Mouse (Mus musculus) heart, postnatal 0 days (tissue): ENCODE data around the gene Foxe1. TPM values are rescaled to one million over a fixed set of nuclear protein-coding genes. Genes with fewer than 3 reads are reported as not detected.

Experiments
- ATAC-seq: fragments of 200-750 bp; cut with Nextera tagmentation; 2 replicates; pipeline ENCODE4 v1.8.0; 2017; ENCODE audit warnings: low read depth, moderate number of reproducible peaks, moderate library complexity; ENCODE audit not compliant: insufficient read depth
- DNase-seq: peaks from one replicate; pipeline ENCODE4 v3.0.0-alpha.2; 2016; ENCODE audit warnings: low spot score
- H3K27ac ChIP-seq: fragments of 300-500 bp; sonication (generic); 2 replicates; pipeline ENCODE4 v1.5.1; 2014; ENCODE audit warnings: low read depth, mild to moderate bottlenecking
- H3K27me3 ChIP-seq: fragments of 300-500 bp; sonication (generic); 2 replicates; pipeline ENCODE4 v1.6.1; 2014; ENCODE audit warnings: low read length, mixed read lengths; ENCODE audit not compliant: control insufficient read depth, insufficient read depth
- H3K36me3 ChIP-seq: fragments of 300-500 bp; sonication (generic); replicated peaks from 2 replicates; pipeline ENCODE4 v1.6.1; 2014; ENCODE audit warnings: low read length, mixed read lengths; ENCODE audit not compliant: control insufficient read depth, insufficient read depth
- H3K4me1 ChIP-seq: fragments of 300-500 bp; sonication (generic); 2 replicates; pipeline ENCODE4 v1.6.1; 2014; ENCODE audit warnings: antibody characterized with exemption; ENCODE audit not compliant: control insufficient read depth, insufficient read depth
- H3K4me2 ChIP-seq: fragments of 300-500 bp; sonication (generic); 2 replicates; pipeline ENCODE4 v1.6.1; 2014; ENCODE audit warnings: low read depth, mild to moderate bottlenecking, low read length, moderate library complexity
- H3K4me3 ChIP-seq: fragments of 300-500 bp; sonication (generic); 2 replicates; pipeline ENCODE4 v1.5.1; 2014; ENCODE audit warnings: low read depth, low read length
- H3K9ac ChIP-seq: fragments of 300-500 bp; sonication (generic); replicated peaks from 2 replicates; pipeline ENCODE4 v1.6.1; 2014; ENCODE audit warnings: low read depth, low read length, mixed read lengths
- H3K9me3 ChIP-seq: fragments of 300-500 bp; sonication (generic); replicated peaks from 2 replicates; pipeline ENCODE4 v1.6.1; 2016; ENCODE audit warnings: low read length; ENCODE audit not compliant: control insufficient read depth
- CTCF ChIP-seq: IDR thresholded peaks from 2 replicates; pipeline ENCODE4 v1.5.1; 2016; ENCODE audit warnings: antibody characterized with exemption, control low read depth, low read depth
- EP300 ChIP-seq: IDR thresholded peaks from 2 replicates; pipeline ENCODE4 v1.6.1; 2016; ENCODE audit warnings: antibody characterized with exemption, low read depth
- WGBS: fragments of 180-500 bp; shearing (Covaris S2); extraction: QIAGEN DNeasy Blood & Tissue Kit; methylation state at CpG from one replicate; pipeline ENCODE4 v1.1.7; 2014; 5-methylcytosine and 5-hydroxymethylcytosine counted together
- polyA plus RNA-seq: library from polyadenylated mRNA; unstranded; fragments of >200 nt; fragmentation: Nextera tagmentation; extraction: Ambion mirVana; gene quantifications from 2 replicates; pipeline ENCODE4 v1.2.1, GENCODE M21; 2015
- total RNA-seq: library from RNA; depleted of rRNA; stranded (reverse); fragments of >200 nt; gene quantifications from 2 replicates; pipeline ENCODE4 v1.2.3, GENCODE M21; 2014; ENCODE audit warnings: low replicate concordance

Gene Foxe1
- total and polyA plus RNA-seq, 2 experiments from 2014 or later, result 0.05 to 1.1 TPM

- DNase-seq (no peak), ATAC-seq (no peak)
- Histone ChIP-seq H3K27ac (no peak overlapping the region), H3K4me2 (no peak overlapping the region), H3K9ac (no peak overlapping the region), H3K4me1 (peaks cover 7% of the 10 kb centered on the region; the same call in 1 of the 2 replicates), H3K4me3 (no peak overlapping the region), H3K36me3 (no peaks in the 10 kb centered on the region), H3K27me3 (peaks cover 56% of the 10 kb centered on the region), H3K9me3 (no peaks in the 10 kb centered on the region)
- WGBS, result 4% methylated on average over 3 of the region's 3 CpGs
- TF ChIP-seq EP300 (no peak), CTCF (no peak)
Measured at GRCm38 (mm10) chr4:46337990-46338389, 5.4 kb upstream of the Foxe1 start.

DNA sequence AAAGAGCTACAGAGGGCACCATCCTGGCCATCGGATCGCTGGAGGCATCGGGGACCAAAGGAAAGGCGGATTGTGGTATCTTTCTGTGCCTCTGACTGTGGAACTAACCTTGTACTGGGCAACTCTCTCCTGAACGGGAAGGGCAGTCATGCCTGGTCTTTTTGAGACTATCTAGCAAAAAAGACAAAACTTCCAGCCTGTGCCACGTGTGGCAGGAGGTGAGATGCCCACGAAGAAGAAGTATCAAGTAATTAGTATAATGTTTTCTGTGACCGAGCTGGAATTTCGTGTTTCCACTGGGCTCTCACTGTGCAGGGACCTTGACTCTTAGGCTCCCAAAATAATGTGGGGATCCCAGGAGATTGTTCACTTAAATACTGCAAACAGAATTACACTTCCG is 4.4 kb upstream of the Foxe1 start:
- ATAC-seq, result no peak
- peaks cover 7% of the 10 kb centered on the region; the same call in 1 of the 2 replicates for H3K4me1 ChIP-seq
- no peak for DNase-seq
- H3K27me3 ChIP-seq, result peaks cover 66% of the 10 kb centered on the region
- WGBS, result 26% methylated on average over 10 of the region's 10 CpGs
- TF ChIP-seq CTCF (no peak), EP300 (no peak)
- no peak overlapping the region for H3K27ac ChIP-seq
- H3K9me3 ChIP-seq, result no peaks in the 10 kb centered on the region
- H3K4me3 ChIP-seq, result no peak overlapping the region
- no peak overlapping the region for H3K9ac ChIP-seq
- H3K4me2 ChIP-seq, result no peak overlapping the region
- no peaks in the 10 kb centered on the region for H3K36me3 ChIP-seq

GRCm38 (mm10) chr4:46339584-46339983 is 3.8 kb upstream of the Foxe1 start:
- no peaks in the 10 kb centered on the region for H3K9me3 ChIP-seq
- H3K4me2 ChIP-seq, result no peak overlapping the region
- no peak overlapping the region for H3K9ac ChIP-seq
- peaks cover 72% of the 10 kb centered on the region for H3K27me3 ChIP-seq
- H3K4me3 ChIP-seq, result no peak overlapping the region
- peaks cover 7% of the 10 kb centered on the region; the same call in 1 of the 2 replicates for H3K4me1 ChIP-seq
- WGBS, result 6% methylated on average over 26 of the region's 26 CpGs
- H3K27ac ChIP-seq, result no peak overlapping the region
- DNase-seq, result no peak
- ATAC-seq, result no peak
- no peak for TF ChIP-seq EP300
- TF ChIP-seq CTCF, result no peak
- no peaks in the 10 kb centered on the region for H3K36me3 ChIP-seq

- Histone ChIP-seq H3K4me1 (peaks cover 7% of the 10 kb centered on the region; the same call in 1 of the 2 replicates), H3K27me3 (peaks cover 94% of the 10 kb centered on the region), H3K4me3 (no peak overlapping the region), H3K36me3 (no peaks in the 10 kb centered on the region), H3K9me3 (no peaks in the 10 kb centered on the region), H3K4me2 (no peak overlapping the region), H3K27ac (no peak overlapping the region), H3K9ac (no peak overlapping the region)
- WGBS, result 22% methylated on average over 22 of the region's 22 CpGs
- DNase-seq (no peak), ATAC-seq (no peak)
- TF ChIP-seq EP300, result no peak
- TF ChIP-seq CTCF, result no peak
Measured at GRCm38 (mm10) chr4:46341831-46342680, 1.4 kb upstream of the Foxe1 start.

GRCm38 (mm10) chr4:46342711-46343286 is 610 bp upstream of the Foxe1 start:
- TF ChIP-seq CTCF (0 out of 2 replicates have a peak, but pooled peaks have one; percentile 7), EP300 (no peak)
- ATAC-seq, result no peak
- H3K9ac ChIP-seq, result no peak overlapping the region
- H3K27ac ChIP-seq, result no peak overlapping the region
- peaks cover 99% of the 10 kb centered on the region for H3K27me3 ChIP-seq
- DNase-seq, result no peak
- peak overlapping the region; percentile 24; the same call in 1 of the 2 replicates for H3K4me2 ChIP-seq
- under 1% methylated on average over 28 of the region's 28 CpGs for WGBS
- no peaks in the 10 kb centered on the region for H3K36me3 ChIP-seq
- peak overlapping the region; percentile 43; the same call in 1 of the 2 replicates for H3K4me3 ChIP-seq
- H3K4me1 ChIP-seq, result peaks cover 7% of the 10 kb centered on the region; the same call in 1 of the 2 replicates
- no peaks in the 10 kb centered on the region for H3K9me3 ChIP-seq
